In the genomic region with DNA sequence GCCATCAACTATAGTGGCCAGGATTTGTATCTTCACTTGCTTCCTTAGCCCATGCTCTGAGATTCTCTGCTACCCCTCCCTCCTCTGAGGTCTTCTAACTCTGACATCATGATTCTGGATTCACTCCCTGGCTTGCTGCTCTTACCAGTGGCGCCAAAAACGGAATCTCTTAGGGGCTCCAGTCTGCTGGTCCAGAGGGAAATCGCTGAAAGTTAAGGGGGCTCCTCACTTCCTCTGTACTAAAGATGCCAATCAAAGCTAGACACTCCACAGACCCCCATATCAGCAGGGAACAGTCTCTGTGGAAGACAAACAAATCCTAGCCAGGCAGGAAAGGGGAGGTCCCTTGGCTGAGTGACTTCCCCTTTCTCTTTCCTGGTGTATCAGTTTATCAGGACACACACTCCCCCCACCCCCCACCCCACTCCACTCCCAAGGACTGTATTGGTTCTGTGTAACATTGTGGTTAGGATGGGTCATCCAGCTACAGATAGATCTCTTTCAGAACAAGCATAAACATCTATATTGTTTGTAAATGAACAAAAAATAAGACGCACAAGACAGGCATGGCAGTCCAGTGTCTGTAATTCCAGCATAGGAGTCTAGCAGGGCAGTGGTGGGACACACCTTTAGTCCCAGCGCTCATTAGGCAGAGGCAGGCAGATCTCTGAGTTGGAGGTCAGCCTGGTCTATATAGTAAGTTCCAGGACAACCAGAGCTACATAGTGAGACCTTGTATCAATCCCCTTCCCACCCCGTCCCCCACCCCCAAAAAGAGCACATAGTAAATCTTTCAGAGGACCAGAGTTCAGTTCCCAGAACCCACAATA, we compare ENCODE assay signal across 2 mouse cellular contexts.
TF ChIP-seq lines count a peak whose summit lies in the region.

No protein-coding gene starts in this region.

TF ChIP-seq in CH12.LX, 34 proteins besides CTCF, POLR2A, EP300 and RAD21 (continued from another document):
- TF ChIP-seq BHLHE40 (IDR thresholded peaks at IDR 0.05; ENCODE audit: low read depth, low read length) (no peak), POLR2AphosphoS2 (IDR thresholded peaks at IDR 0.05; ENCODE audit: low read depth, low read length) (no peak), USF2 (conservative IDR thresholded peaks at IDR 0.05; ENCODE audit: low read depth, low read length) (no peak), IRF4 (IDR thresholded peaks at IDR 0.05; ENCODE audit: low read depth, low read length) (no peak), PAX5 (IDR thresholded peaks at IDR 0.05; ENCODE audit: low read length) (no peak), HCFC1 (IDR thresholded peaks at IDR 0.05; ENCODE audit: low read depth, low read length) (no peak), ZMIZ1 (IDR thresholded peaks at IDR 0.05; ENCODE audit: low read depth, low read length) (no peak), SMC3 (IDR thresholded peaks at IDR 0.05; ENCODE audit: low read depth, low read length) (no peak), CHD2 (IDR thresholded peaks at IDR 0.05; ENCODE audit: low read length) (no peak), TBP (conservative IDR thresholded peaks at IDR 0.05; ENCODE audit: low read depth, low read length) (no peak)

TF ChIP-seq in myocyte, 11 proteins besides CTCF, POLR2A, EP300 and RAD21 (continued from another document):
- no peak for TF ChIP-seq MYOG (IDR thresholded peaks at IDR 0.05; ENCODE audit: control insufficient read depth in 1 of 3, insufficient read depth in 1 of 3, insufficient read length in 2 of 3, low read depth in 2 of 3)
